Mouse (Mus musculus): ENCODE measurements around the gene Ccni.

DNA sequence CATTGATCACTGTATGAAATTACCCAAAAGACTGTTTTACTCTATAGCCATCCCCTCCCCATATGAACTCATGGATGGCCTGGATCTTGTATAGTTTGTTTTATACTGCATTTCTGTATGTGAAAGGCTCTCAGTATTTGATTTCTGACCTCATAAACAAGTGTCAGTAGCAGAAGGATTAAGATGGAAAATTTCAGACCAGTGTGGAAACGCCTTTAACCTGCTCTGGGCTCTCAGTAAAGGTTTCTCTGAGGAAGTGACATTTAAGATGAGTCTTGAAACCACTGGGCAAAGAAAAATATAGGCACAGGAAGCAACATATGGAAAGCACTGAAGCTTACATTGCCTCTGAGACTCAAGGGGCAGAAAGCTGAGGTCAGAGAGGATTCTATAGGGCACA, 1.3 kb upstream of the Ccni start:
- TF ChIP-seq POLR2A (IDR thresholded peaks at IDR 0.05; ENCODE audit: control insufficient read depth, low read depth, low read length): no peak
- TF ChIP-seq CTCF (IDR thresholded peaks at IDR 0.05; ENCODE audit: control insufficient read depth, insufficient read depth, insufficient replicate concordance, low read depth, low read length): no peak
